Mouse (Mus musculus): ENCODE measurements around the gene Htra1. TPM values are rescaled to one million over a fixed set of nuclear protein-coding genes. Genes with fewer than 3 reads are reported as not detected.

Htra1 gene
- polyA plus RNA-seq, 1 experiment from 2014 or later: 20.4 TPM

GRCm38 (mm10) chr7:131001976-131002726, 66.2 kb downstream of the Htra1 start:
- Histone ChIP-seq H3K9ac (replicated peaks; ENCODE audit: low read depth, low read length) (no peak overlapping the region), H3K27ac (ENCODE audit: low read length) (no peak overlapping the region), H3K27me3 (replicated peaks; ENCODE audit: control insufficient read depth, insufficient read depth, low read length) (no peaks in the 10 kb centered on the region), H3K4me3 (replicated peaks; ENCODE audit: low read length) (no peak overlapping the region), H3K4me2 (ENCODE audit: low read length) (no peak overlapping the region), H3K9me3 (ENCODE audit: control insufficient read depth, low read length) (peaks cover 3% of the 10 kb centered on the region), H3K36me3 (ENCODE audit: control insufficient read depth, insufficient read depth) (no peaks in the 10 kb centered on the region), H3K4me1 (replicated peaks; ENCODE audit: control insufficient read depth, insufficient read depth, low read length) (no peaks in the 10 kb centered on the region)
- WGBS: 89% methylated on average over 12 of the region's 12 CpGs
- ATAC-seq: no peak

GRCm38 (mm10) chr7:131004071-131004470, 68.2 kb downstream of the Htra1 start:
- H3K9me3 ChIP-seq (ENCODE audit: control insufficient read depth, low read length): peaks cover 5% of the 10 kb centered on the region
- H3K4me2 ChIP-seq (ENCODE audit: low read length): no peak overlapping the region
- H3K4me3 ChIP-seq (replicated peaks; ENCODE audit: low read length): no peak overlapping the region
- no peak overlapping the region for H3K9ac ChIP-seq (replicated peaks; ENCODE audit: low read depth, low read length)
- H3K27ac ChIP-seq (ENCODE audit: low read length): no peak overlapping the region
- ATAC-seq: no peak
- no peaks in the 10 kb centered on the region for H3K36me3 ChIP-seq (ENCODE audit: control insufficient read depth, insufficient read depth)
- no peaks in the 10 kb centered on the region for H3K4me1 ChIP-seq (replicated peaks; ENCODE audit: control insufficient read depth, insufficient read depth, low read length)
- 82% methylated on average over 5 of the region's 5 CpGs for WGBS
- H3K27me3 ChIP-seq (replicated peaks; ENCODE audit: control insufficient read depth, insufficient read depth, low read length): no peaks in the 10 kb centered on the region

- Histone ChIP-seq H3K9me3 (ENCODE audit: control insufficient read depth, low read length) (peaks cover 5% of the 10 kb centered on the region), H3K4me2 (ENCODE audit: low read length) (no peak overlapping the region), H3K27me3 (replicated peaks; ENCODE audit: control insufficient read depth, insufficient read depth, low read length) (no peaks in the 10 kb centered on the region), H3K4me1 (replicated peaks; ENCODE audit: control insufficient read depth, insufficient read depth, low read length) (no peaks in the 10 kb centered on the region), H3K4me3 (replicated peaks; ENCODE audit: low read length) (no peak overlapping the region), H3K27ac (ENCODE audit: low read length) (no peak overlapping the region), H3K9ac (replicated peaks; ENCODE audit: low read depth, low read length) (no peak overlapping the region), H3K36me3 (ENCODE audit: control insufficient read depth, insufficient read depth) (no peaks in the 10 kb centered on the region)
- no peak for ATAC-seq
- 100% methylated on average over 2 of the region's 2 CpGs for WGBS
Observed at GRCm38 (mm10) chr7:131007221-131007620, 71.3 kb downstream of the Htra1 start.

- H3K4me2 ChIP-seq (ENCODE audit: low read length): no peak overlapping the region
- H3K27ac ChIP-seq (ENCODE audit: low read length): no peak overlapping the region
- WGBS: 85% methylated on average over 5 of the region's 5 CpGs
- no peaks in the 10 kb centered on the region for H3K36me3 ChIP-seq (ENCODE audit: control insufficient read depth, insufficient read depth)
- peaks cover 5% of the 10 kb centered on the region for H3K9me3 ChIP-seq (ENCODE audit: control insufficient read depth, low read length)
- H3K27me3 ChIP-seq (replicated peaks; ENCODE audit: control insufficient read depth, insufficient read depth, low read length): no peaks in the 10 kb centered on the region
- no peak for ATAC-seq
- H3K4me1 ChIP-seq (replicated peaks; ENCODE audit: control insufficient read depth, insufficient read depth, low read length): no peaks in the 10 kb centered on the region
- H3K4me3 ChIP-seq (replicated peaks; ENCODE audit: low read length): no peak overlapping the region
- H3K9ac ChIP-seq (replicated peaks; ENCODE audit: low read depth, low read length): no peak overlapping the region
Observed at GRCm38 (mm10) chr7:131009178-131009577, 73.3 kb downstream of the Htra1 start.

GRCm38 (mm10) chr7:131011901-131012300, 76.0 kb downstream of the Htra1 start:
- Histone ChIP-seq H3K27ac (ENCODE audit: low read length) (no peak overlapping the region), H3K27me3 (replicated peaks; ENCODE audit: control insufficient read depth, insufficient read depth, low read length) (no peaks in the 10 kb centered on the region), H3K4me3 (replicated peaks; ENCODE audit: low read length) (no peak overlapping the region), H3K9me3 (ENCODE audit: control insufficient read depth, low read length) (peaks cover 5% of the 10 kb centered on the region; the same call in 1 of the 2 replicates), H3K9ac (replicated peaks; ENCODE audit: low read depth, low read length) (no peak overlapping the region), H3K4me2 (ENCODE audit: low read length) (no peak overlapping the region), H3K36me3 (ENCODE audit: control insufficient read depth, insufficient read depth) (no peaks in the 10 kb centered on the region), H3K4me1 (replicated peaks; ENCODE audit: control insufficient read depth, insufficient read depth, low read length) (no peaks in the 10 kb centered on the region)
- ATAC-seq: no peak
- 85% methylated on average over 1 of the region's 1 CpGs for WGBS

GRCm38 (mm10) chr7:131019181-131019580, 83.3 kb downstream of the Htra1 start:
- H3K36me3 ChIP-seq (ENCODE audit: control insufficient read depth, insufficient read depth): no peaks in the 10 kb centered on the region
- H3K4me3 ChIP-seq (replicated peaks; ENCODE audit: low read length): no peak overlapping the region
- 86% methylated on average over 2 of the region's 2 CpGs for WGBS
- peaks cover 4% of the 10 kb centered on the region; the same call in 1 of the 2 replicates for H3K9me3 ChIP-seq (ENCODE audit: control insufficient read depth, low read length)
- no peaks in the 10 kb centered on the region for H3K27me3 ChIP-seq (replicated peaks; ENCODE audit: control insufficient read depth, insufficient read depth, low read length)
- no peak for ATAC-seq
- no peak overlapping the region for H3K9ac ChIP-seq (replicated peaks; ENCODE audit: low read depth, low read length)
- H3K4me2 ChIP-seq (ENCODE audit: low read length): no peak overlapping the region
- no peak overlapping the region for H3K27ac ChIP-seq (ENCODE audit: low read length)
- H3K4me1 ChIP-seq (replicated peaks; ENCODE audit: control insufficient read depth, insufficient read depth, low read length): no peaks in the 10 kb centered on the region

GRCm38 (mm10) chr7:131024807-131025206, 88.9 kb downstream of the Htra1 start:
- no peak overlapping the region for H3K27ac ChIP-seq (ENCODE audit: low read length)
- no peaks in the 10 kb centered on the region for H3K4me1 ChIP-seq (replicated peaks; ENCODE audit: control insufficient read depth, insufficient read depth, low read length)
- no peaks in the 10 kb centered on the region for H3K27me3 ChIP-seq (replicated peaks; ENCODE audit: control insufficient read depth, insufficient read depth, low read length)
- 74% methylated on average over 1 of the region's 1 CpGs for WGBS
- no peak for ATAC-seq
- no peaks in the 10 kb centered on the region for H3K9me3 ChIP-seq (ENCODE audit: control insufficient read depth, low read length)
- no peaks in the 10 kb centered on the region for H3K36me3 ChIP-seq (ENCODE audit: control insufficient read depth, insufficient read depth)
- H3K4me3 ChIP-seq (replicated peaks; ENCODE audit: low read length): no peak overlapping the region
- H3K9ac ChIP-seq (replicated peaks; ENCODE audit: low read depth, low read length): no peak overlapping the region
- no peak overlapping the region for H3K4me2 ChIP-seq (ENCODE audit: low read length)

- WGBS: 71% methylated on average over 1 of the region's 1 CpGs
- no peaks in the 10 kb centered on the region for H3K36me3 ChIP-seq (ENCODE audit: control insufficient read depth, insufficient read depth)
- no peaks in the 10 kb centered on the region for H3K27me3 ChIP-seq (replicated peaks; ENCODE audit: control insufficient read depth, insufficient read depth, low read length)
- H3K27ac ChIP-seq (ENCODE audit: low read length): no peak overlapping the region
- no peak overlapping the region for H3K4me3 ChIP-seq (replicated peaks; ENCODE audit: low read length)
- no peak overlapping the region for H3K4me2 ChIP-seq (ENCODE audit: low read length)
- H3K9me3 ChIP-seq (ENCODE audit: control insufficient read depth, low read length): no peaks in the 10 kb centered on the region
- no peak for ATAC-seq
- no peaks in the 10 kb centered on the region for H3K4me1 ChIP-seq (replicated peaks; ENCODE audit: control insufficient read depth, insufficient read depth, low read length)
- no peak overlapping the region for H3K9ac ChIP-seq (replicated peaks; ENCODE audit: low read depth, low read length)
Observed at GRCm38 (mm10) chr7:131027557-131027956, 91.6 kb downstream of the Htra1 start.

- Histone ChIP-seq H3K9me3 (ENCODE audit: control insufficient read depth, low read length) (no peaks in the 10 kb centered on the region), H3K4me1 (replicated peaks; ENCODE audit: control insufficient read depth, insufficient read depth, low read length) (no peaks in the 10 kb centered on the region), H3K4me3 (replicated peaks; ENCODE audit: low read length) (no peak within 1 kb of the TSS), H3K36me3 (ENCODE audit: control insufficient read depth, insufficient read depth) (no peaks in the 10 kb centered on the region), H3K27ac (ENCODE audit: low read length) (no peak within 1 kb of the TSS), H3K27me3 (replicated peaks; ENCODE audit: control insufficient read depth, insufficient read depth, low read length) (no peaks in the 10 kb centered on the region), H3K9ac (replicated peaks; ENCODE audit: low read depth, low read length) (no peak within 1 kb of the TSS), H3K4me2 (ENCODE audit: low read length) (no peak within 1 kb of the TSS)
- WGBS: 91% methylated on average over 5 of the region's 5 CpGs
- no peak for ATAC-seq
Observed at GRCm38 (mm10) chr7:131031755-131032154, 95.8 kb downstream of the Htra1 start, which contains the start of gene Dmbt1. Gene Dmbt1 (plus strand): TSS chr7:131032053.

Measured in forebrain, embryonic 16.5 days (tissue).